Mouse (Mus musculus): ENCODE results near the gene Phactr1.

Gene Phactr1

DNA sequence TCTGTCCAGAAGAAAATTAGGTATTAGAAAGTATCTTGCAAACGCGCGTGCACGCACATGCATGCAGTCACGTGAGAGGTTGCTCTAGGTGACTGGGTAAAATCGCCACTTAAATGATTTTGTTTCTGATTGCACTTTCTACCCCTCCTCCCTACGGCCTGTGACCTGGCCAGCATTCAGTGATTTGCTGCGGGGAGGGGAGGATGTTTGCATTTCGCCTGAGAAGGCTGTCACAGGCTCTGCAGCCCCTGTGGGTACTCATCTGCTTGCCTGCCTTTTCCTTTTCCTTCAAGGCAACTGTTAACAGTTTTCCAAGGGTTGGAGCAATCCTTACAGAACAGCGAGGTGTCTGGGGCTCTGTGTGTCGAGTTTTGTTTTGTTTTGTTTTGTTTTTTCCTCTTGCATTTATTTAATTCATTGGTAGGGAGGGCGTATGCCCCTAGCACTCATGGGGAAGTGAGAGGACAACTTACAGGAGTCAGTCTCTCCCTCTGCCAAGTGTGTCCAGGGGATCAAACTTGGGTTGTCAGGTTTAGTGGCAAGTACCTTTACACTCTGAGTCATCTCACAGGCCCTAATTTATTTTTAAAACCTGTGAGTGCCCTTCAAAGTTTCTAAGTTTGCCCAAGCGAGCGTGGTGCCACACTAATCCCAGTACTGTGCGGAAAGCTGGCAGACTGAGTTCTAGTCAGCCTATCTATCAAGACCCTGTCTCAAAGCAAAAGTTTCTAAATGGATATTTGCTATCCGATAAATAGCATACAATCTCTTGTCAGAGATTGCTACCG lies 443.7 kb downstream of the Phactr1 start:
- DNase-seq (ENCODE audit: low spot score in 2 of 2): no peak

DNA sequence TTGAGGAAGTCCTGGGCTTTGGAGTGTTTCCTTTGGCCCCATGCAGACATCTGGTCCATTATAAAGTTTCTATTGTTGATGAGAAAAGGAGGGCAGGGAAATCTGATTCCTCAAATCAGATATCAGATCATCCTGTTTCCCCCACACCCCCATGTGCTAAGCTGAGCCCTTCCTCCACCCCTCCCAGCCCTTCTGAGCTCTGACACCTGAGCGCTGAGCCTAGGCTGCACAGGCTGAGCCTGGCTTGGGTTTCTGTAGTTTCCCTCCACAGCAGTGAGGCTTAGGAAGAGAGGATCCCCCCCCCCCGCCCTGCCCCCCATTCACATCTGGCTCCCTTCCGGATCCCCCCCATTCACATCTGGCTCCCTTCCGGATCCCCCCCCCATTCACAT lies 444.3 kb downstream of the Phactr1 start:
- DNase-seq (ENCODE audit: low spot score in 2 of 2): no peak

DNA sequence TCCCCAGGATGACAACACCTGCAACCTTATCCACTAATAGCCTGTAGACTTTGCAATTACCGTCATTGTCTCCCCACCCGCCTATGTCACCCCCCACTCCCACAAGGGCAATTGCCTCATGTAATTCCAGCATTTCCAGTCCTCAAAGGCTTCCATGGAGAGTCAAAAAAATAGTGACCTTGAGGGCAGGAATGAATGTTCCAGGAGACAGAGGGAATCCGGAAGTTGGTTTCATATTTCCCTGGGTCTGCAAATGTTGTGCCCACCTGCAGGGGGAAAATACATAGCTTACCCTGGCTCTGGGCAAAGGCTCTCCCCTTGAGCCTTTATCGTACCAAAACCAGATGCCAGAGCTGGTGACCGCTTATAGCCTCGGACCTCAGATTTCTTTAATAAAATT lies 449.7 kb downstream of the Phactr1 start:
- DNase-seq (ENCODE audit: low spot score in 2 of 2): no peak

DNA sequence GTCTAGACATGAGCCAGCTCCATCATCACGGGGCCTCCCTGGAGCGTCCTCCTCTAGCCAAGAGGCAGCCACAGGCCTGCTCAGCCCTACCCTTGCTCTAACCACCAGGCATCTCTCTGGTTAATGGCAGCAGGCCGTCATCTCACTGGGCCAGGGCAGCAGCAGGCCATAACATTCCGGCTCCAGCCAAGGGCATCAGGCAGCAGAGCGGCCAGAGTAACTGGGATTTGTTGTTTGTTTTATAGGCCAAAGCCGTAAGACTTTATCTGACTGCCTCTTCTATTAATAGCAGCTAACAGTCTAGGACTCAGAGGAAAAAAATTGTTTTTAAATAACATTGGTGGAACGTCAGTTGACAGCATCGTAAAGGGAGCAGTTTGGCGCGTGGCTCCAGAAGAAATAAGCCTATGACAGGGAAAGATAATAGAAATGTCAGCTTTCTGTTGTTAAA lies 451.3 kb downstream of the Phactr1 start:
- no peak for DNase-seq (ENCODE audit: low spot score in 2 of 2)

DNA sequence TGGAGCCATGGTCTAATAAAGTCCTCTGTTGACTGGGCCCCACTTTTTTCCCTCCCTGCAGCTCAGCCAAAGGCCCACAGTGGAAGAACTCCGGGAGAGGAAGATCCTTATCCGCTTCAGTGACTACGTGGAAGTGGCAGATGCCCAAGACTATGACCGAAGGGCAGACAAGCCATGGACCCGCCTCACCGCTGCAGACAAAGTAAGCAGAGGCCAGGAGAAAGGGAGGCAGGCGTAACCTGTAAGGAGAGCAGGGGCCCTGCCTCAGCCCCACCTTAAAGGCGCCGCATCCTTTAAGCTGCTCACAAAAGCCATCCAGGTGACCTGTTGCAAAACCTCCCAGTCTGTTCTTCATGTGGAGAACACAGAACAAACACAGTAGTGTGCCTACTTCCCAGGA lies 452.4 kb downstream of the Phactr1 start:
- DNase-seq (ENCODE audit: low spot score in 2 of 2): no peak

DNA sequence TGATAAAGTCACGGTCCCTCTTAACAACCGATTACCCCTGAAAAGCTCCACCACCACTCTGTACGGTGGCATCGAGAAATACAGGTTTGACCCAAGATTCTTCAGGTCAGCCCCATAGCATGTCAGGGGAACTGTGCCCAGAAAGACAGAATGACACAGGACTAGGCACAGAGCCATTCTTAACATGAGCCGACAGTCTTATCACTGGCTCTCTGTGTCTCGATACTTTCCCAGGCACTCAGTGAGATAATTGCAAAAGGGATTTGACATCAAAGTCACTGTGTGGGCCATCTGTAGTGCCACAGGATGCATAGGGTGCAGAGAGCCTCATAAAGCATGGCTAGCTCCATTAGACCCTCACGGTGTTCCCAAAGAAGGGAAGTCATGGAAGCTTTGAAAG lies 453.0 kb downstream of the Phactr1 start:
- no peak for DNase-seq (ENCODE audit: low spot score in 2 of 2)

DNA sequence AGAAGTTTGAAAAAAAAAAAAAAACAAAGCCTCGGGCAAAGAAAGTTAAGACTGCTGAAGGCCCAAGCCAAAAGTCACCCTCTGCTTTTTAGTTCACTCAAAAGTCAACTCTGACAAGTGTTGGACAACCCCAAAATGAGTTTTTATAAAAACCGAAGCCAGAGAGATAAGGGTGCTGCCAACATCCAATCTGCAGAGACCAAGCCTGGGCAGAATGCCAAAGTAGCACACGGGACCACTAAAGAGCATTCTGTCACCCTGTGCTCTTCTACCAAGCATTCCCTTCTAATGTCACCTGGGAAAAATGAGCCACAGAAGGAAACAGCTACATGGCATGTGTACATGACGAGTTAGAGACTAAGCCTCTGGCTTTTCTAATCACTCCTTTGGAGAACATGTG lies 454.0 kb downstream of the Phactr1 start:
- no peak for DNase-seq (ENCODE audit: low spot score in 2 of 2)

DNA sequence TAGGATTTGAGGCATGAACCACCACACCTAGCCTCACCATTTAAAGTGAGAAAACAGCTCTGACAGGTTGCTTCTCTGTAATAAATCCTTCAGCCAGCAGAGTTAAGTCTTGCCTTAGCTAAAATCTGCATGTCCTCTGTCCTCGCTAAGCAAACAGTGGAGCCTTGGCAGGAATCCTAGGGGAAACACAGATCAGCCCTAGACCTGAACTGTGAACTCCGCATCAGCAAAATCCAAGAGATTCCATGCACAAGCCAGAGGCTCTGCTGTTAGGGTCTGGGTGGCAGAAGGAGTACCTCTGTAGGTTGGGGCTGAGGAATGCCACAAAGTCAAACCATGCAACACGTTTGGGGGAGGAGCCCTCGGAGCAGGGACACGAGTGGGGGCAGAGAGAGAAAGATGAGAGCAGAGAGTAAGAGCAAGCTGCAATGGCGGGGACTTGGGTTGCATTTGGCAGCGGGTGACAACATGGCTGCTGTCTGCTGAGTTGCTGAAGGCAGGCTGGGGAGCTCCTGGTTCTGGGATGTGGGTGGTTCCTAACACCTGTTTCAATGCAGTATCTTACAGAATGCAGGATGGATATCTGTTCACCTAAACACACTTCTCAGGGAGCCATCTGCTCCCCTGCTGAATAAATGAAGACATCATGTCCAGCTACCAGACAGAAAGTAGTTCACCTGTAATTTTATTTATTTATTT lies 464.4 kb downstream of the Phactr1 start:
- no peak for DNase-seq (ENCODE audit: low spot score in 2 of 2)

DNA sequence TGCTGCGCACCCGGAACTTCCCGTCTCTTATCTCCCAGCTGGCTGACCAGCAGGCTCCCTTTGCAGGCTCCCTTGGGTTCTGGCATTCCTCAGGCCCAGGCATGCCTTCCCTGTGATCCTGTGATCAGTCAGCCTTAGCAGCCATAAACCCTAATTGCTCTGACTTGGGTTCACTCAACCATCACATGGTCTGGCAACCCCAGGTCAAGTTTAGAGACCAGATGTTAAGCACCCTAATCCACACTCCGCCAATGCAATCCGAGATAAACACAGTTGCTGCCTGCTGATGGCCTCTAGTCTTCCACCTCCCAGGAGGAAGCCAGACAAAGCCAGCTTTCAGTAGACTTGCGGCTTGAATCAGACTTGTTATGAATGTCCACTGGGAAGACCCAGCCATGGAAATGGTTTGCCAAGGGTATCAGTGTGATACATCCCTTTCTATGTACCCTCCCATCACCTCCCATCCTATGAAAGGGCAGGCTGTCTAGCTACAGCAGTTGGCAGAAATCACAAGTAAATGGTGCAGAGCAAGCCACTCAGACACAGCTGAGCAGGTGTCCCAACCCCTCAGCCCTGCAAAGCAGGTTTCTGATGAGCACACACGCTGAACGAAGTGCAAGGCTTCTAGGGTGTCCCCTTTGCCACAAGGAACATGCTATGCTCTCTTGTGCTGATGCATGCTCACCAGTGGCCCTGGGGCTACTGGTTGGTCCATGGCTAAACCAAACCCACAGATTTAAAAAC lies 466.3 kb downstream of the Phactr1 start:
- peak in 1 of 2 experiments; percentile 25 for DNase-seq (ENCODE audit: low spot score in 2 of 2)

DNA sequence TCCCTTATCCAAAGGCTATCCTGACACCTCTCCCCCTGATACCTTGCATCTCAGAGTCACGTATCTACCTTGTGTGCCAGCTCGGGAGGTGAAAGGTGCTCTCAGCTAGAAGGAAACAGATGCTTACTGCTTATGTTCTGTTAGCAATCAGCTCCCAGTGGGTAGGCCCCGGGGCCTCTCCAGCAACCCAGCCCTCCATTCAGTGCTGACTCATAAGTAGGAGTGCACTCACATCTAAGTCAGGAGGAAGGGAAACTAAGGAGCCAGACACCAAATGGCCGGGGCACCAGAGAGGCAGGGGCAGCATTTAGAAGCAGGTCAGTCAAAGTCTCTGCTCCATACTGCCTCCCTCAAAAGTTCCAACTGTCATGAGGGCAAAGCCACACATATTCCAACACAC lies 468.3 kb downstream of the Phactr1 start:
- no peak for DNase-seq (ENCODE audit: low spot score in 2 of 2)

DNA sequence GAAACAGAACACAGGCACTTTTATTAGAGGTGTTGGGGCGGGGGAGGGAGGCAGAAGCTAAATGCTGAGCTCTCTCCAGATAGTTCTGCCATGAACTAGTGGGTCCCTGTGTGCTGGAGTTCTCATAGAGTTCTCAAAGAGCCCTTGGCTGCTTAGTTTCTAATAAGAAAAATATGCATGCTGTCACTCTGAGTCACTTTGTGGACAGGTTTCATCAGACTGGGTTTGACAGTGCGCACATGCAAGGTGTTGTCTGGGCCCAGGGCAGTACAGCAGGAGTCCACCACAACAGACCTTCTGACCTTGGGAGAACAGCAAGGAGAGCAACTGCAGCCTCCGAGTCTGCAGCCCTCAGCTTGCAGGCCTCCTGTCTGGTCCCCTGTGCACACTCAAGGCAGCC lies 469.2 kb downstream of the Phactr1 start:
- DNase-seq (ENCODE audit: low spot score in 2 of 2): no peak

DNA sequence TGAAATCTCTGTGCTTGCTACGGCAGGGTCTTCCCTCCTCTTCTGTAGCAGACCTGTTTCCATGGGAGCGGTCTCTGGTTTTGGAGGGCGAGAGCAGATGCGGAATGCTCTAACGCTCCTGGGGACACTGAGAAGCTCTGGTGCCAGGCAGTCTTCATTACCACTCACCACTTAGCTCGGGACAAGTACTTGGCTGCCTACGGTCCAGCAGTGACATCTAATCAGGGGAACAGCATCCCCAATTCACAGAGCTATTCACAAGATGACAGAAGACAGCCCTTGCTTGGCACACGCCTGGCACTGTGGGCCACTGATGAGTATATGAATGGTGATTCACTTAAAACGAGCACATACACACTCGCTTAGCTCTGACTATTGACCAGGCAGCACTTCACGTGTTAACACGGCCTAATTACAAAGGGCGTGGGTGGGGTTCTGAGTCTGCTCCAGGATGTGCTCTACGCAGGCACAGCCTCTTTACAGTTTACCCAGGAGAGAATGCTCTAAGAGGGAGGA lies 471.6 kb downstream of the Phactr1 start:
- no peak for DNase-seq (ENCODE audit: low spot score in 2 of 2)

DNA sequence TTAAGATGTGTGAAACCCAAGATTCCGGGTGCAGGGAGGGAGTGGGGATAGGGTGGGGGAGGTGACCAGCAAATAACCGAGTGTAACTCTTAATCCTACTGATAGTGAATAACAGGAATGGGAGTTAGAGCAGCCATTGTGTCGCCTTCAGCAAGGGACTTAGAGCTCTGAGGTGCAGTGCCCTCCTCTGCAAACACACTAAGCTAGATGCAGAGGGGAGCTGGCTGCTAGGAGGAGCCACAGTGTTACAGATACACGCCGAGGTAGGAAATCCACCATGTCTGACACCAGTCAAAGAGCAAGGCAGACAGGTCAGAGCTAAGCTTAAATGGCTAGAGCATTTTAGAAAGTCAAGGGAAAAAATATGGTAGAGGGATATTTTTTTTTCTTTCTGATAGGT lies 476.9 kb downstream of the Phactr1 start:
- no peak for DNase-seq (ENCODE audit: low spot score in 2 of 2)

DNA sequence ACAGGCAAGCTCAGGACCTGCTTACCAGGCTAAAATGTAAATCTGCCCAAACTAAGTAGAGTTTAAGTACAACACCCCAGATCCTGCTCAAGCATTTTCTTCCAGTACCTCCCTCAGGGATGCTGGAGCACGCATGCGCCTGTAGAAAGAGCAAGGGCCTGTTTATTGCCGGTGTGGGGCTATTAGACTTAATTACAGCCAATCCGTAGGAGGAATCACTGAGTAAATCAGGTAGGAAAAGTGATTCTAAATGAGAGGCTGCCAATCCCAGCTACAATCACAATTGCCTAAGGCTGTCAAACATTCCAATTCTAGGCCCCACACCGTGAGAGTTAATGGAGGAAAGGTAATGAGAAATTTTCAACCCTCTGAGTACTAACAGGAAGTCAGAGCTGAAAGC lies 477.9 kb downstream of the Phactr1 start:
- no peak for DNase-seq (ENCODE audit: low spot score in 2 of 2)

DNA sequence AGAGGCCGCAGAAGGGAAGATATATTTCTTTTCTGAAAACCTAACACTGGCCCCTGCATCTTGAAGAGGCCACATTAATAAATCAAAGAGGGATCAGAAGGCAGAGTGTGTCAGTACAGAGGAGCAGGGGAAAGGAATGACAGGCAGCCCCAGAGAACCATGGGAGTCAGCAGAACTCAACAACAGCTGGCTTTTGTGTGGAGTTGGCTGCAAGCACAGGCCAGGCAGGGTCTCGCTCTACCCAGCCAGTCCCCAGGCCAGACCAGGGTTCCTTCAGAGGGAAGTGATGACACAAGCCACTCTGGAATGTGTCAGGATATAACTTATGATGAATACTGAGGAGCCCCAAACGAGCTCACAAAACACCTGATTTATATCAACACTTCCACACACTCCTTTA lies 479.0 kb downstream of the Phactr1 start:
- DNase-seq (ENCODE audit: low spot score in 2 of 2): no peak

DNA sequence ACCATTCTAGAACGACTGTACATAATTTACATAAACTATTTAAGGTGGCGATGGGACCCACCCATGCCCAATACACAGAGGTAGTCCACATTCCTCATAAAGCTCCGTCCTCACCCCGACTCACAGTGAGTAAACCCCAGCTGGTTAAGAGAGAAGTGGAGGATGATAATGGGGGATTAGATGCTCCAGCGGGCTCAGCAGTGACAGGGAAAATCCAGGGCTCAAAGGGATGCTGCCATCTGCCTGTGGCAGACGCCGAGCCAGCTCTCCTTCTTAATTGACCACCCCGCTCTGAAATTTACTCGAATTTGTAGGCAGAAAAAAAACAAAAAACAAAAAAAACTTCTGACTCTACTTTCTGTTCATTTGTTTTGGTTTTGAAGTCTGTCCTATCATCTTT lies 487.3 kb downstream of the Phactr1 start:
- no peak for DNase-seq (ENCODE audit: low spot score in 2 of 2)

DNA sequence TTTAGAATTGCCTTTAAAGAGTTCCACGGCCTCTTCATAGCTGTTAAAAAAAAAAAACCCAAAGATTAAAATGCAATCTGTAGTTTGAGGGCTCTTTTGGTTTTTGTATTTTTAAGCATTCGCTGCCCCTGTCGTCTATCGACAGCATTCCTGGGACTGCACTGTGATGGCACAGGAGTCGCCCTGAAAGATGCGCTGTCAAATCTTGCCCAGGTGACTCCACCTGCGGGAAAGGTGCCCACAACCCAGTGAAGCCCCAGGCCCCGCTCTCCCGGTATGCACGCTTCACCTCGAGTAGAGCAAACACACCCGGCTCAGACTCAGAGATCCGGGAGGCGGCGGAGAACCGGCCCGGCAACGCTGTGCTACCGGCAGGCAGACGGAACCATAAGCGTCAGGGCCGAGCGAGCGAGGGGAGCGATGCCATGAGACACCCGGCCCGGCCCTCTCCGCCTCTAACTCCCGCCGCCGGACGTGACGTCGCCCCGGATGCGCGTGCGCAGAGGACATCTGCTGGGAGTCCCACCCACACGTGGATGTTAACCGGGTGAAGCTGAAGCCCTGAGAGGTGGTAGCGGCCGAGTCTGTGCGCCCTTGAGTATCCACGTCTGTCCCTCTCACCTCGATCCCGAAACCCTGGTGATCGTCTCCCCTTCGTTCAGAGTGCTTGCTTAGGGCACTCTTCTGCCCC lies 490.7 kb downstream of the Phactr1 start, which contains the start of gene Tbc1d7:
TSS of gene Tbc1d7 (minus strand) at position 482 of the 691 bp plus-strand sequence.
- peak; percentile 96 to 97 for DNase-seq (ENCODE audit: low spot score in 2 of 2)

DNA sequence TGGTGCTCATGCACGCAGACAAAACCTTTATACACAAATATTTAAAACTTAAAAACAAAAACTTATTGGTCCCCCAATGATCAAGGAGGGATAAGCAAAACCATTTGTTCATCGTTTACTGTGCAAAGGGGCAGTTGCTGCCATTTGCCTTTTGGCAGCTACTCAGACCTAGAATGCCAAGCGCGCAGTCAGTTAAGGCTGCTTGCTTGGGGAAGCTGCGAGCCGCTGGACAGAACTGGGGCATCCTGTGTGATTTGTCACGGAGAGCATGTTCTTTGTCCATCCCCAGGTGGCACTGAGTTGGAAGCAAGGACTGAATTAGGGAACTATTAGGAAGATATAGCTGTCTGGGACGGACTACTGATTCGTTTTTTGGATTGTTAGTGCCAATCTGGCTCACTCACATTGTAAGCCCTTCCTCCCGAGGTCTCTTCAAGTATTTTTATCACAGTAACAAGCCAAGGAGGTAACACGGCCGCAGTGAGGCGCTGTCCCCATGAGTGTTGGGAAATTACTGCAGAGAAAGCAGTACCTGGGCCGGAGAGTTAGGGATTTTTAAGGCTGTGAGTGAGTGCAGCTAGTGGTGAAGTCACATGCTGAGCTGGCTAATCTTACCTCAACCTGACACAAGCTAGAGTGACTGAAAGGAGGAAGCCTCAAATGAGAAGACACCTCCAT lies 491.8 kb downstream of the Phactr1 start:
- DNase-seq (ENCODE audit: low spot score in 2 of 2): no peak

DNA sequence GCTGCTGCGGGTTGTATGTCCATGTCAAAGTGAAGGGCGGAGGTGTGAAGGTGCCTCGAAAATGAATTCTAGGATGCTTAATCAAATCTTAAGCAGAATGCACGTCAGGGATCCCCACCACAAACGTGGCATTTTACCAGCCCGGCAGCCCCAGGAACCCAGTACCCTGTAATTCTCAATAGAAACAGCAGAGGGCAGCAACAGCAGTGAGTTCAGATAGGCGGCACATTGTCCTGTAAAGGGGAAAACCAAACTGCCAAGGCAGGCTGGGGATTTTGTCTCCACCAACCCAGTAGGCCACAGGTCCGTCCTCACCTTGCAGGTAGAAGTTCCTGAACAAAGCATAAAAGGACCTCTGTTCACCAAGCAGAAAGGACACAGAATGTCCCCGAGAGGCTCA lies 492.8 kb downstream of the Phactr1 start:
- DNase-seq (ENCODE audit: low spot score in 2 of 2): peak; percentile 62 to 73

DNA sequence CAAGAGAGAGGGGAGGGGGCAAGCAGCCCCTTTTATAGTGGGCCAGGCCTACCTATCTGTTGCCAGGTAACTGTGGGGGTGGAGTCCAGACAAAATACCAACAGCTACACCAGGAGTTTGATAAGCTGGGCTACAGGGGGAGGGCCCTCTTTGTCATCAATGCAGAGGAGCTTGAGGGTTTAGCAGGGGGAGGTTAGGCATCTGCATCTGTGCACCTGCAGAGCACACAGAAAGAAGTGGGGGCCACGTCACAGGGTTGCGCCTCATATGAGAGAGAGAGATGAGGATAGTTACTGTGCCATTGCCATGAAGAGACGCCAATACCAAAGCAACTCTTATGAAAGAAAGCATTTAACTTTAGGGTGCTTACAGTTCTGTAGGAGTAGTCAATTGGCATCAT lies 496.3 kb downstream of the Phactr1 start:
- no peak for DNase-seq (ENCODE audit: low spot score in 2 of 2)

DNA sequence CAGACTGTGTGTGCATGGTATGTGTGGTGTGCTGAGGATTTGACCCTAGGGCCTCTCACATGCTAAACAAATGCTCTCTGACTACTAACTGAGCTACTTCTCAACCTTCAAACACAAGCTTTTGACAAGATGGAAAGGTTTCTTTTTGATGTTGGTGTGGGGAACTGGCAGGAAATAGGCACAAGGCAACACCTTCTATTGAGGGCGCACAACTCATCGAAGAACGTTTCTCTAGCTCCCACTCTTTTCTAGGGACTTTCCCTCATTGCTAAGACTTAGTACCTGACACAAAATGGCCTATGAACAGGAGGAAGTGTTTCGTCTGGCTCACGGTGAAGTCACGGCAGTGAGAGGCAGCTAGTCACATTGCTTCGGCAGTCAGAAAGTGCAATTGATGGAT lies 496.9 kb downstream of the Phactr1 start:
- DNase-seq (ENCODE audit: low spot score in 2 of 2): no peak

Measured in urinary bladder, adult 18-20 months (tissue).